Mouse (Mus musculus) neural tube, embryonic 12.5 days (tissue): ENCODE data around the gene Gnl3. TPM values are rescaled to one million over a fixed set of nuclear protein-coding genes. Genes with fewer than 3 reads are reported as not detected.

Experiments used
- ATAC-seq: fragments of 200-750 bp; cut with Nextera tagmentation; 2 replicates; pipeline ENCODE4 v1.8.0; 2017; ENCODE audit warnings: low read depth, mild to moderate bottlenecking, moderate TSS enrichment, moderate library complexity; ENCODE audit not compliant: low FRiP score
- H3K27ac ChIP-seq: fragments of 300-500 bp; sonication (generic); 2 replicates; pipeline ENCODE4 v1.5.1; 2016
- H3K27me3 ChIP-seq: fragments of 300-500 bp; sonication (generic); replicated peaks from 2 replicates; pipeline ENCODE4 v1.6.1; 2016; ENCODE audit warnings: mild to moderate bottlenecking
- H3K36me3 ChIP-seq: fragments of 300-500 bp; sonication (generic); 2 replicates; pipeline ENCODE4 v1.6.1; 2016; ENCODE audit warnings: mild to moderate bottlenecking
- H3K4me1 ChIP-seq: fragments of 300-500 bp; sonication (generic); 2 replicates; pipeline ENCODE4 v1.6.1; 2016
- H3K4me2 ChIP-seq: fragments of 300-500 bp; sonication (generic); replicated peaks from 2 replicates; pipeline ENCODE4 v1.6.1; 2016; ENCODE audit warnings: mild to moderate bottlenecking
- H3K4me3 ChIP-seq: fragments of 300-500 bp; sonication (generic); 2 replicates; pipeline ENCODE4 v1.5.1; 2016
- H3K9ac ChIP-seq: fragments of 300-500 bp; sonication (generic); 2 replicates; pipeline ENCODE4 v1.6.1; 2016; ENCODE audit warnings: mild to moderate bottlenecking
- H3K9me3 ChIP-seq: fragments of 300-500 bp; sonication (generic); 2 replicates; pipeline ENCODE4 v1.6.1; 2016; ENCODE audit warnings: mild to moderate bottlenecking
- WGBS: fragments of 180-500 bp; shearing (Covaris S2); methylation state at CpG from one replicate; pipeline ENCODE4 v1.1.7; 2016; 5-methylcytosine and 5-hydroxymethylcytosine counted together
- polyA plus RNA-seq: library from polyadenylated mRNA; unstranded; fragments of >200 nt; fragmentation: Nextera tagmentation; extraction: Ambion mirVana; gene quantifications from 2 replicates; pipeline ENCODE4 v1.2.1, GENCODE M21; 2016

Gnl3 gene
- polyA plus RNA-seq, 1 experiment from 2014 or later: 79.4 TPM

DNA sequence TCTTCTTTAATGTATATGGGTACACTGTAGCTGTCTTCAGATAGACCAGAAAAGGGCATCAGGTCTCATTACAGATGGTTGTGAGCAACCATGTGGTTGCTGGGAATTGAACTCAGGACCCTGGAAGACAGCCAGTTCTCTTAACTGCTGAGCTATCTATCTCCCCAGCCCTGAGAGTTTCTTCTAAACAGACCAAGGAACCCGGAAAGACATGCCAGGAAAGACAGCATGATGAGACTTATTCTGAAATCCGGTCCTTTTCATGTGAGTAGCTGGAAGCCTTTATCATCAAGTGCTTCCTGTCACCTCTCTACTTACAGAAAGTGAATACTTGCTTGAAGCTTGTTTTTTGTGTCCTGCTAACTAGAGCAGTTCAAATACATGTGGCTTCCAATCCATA is 14.4 kb downstream of the Gnl3 start:
- 93% methylated on average over 2 of the region's 2 CpGs for WGBS
- Histone ChIP-seq H3K9me3 (no peaks in the 10 kb centered on the region), H3K4me2 (no peak overlapping the region), H3K27me3 (no peaks in the 10 kb centered on the region), H3K36me3 (peaks cover 24% of the 10 kb centered on the region), H3K9ac (no peak overlapping the region), H3K27ac (no peak overlapping the region), H3K4me1 (peaks cover 16% of the 10 kb centered on the region), H3K4me3 (no peak overlapping the region)
- no peak for ATAC-seq

GRCm38 (mm10) chr14:31001307-31002205 is 17.4 kb downstream of the Gnl3 start, which contains the start of the genes Glt8d1 and Spcs1:
Gene Glt8d1 (plus strand): TSS chr14:31001400.
Gene Spcs1 (minus strand): TSS chr14:31001672.
- peak; percentile 94 for ATAC-seq
- under 1% methylated on average over 84 of the region's 84 CpGs for WGBS
- Histone ChIP-seq H3K27me3 (no peaks in the 10 kb centered on the region), H3K9ac (peak within 1 kb of the TSS; percentile 90), H3K4me3 (peak within 1 kb of the TSS; percentile 98), H3K36me3 (peaks cover 13% of the 10 kb centered on the region; the same call in 1 of the 2 replicates), H3K4me1 (peaks cover 16% of the 10 kb centered on the region), H3K9me3 (no peaks in the 10 kb centered on the region), H3K4me2 (peak within 1 kb of the TSS; percentile 73), H3K27ac (peak within 1 kb of the TSS; percentile 79)

GRCm38 (mm10) chr14:31000816-31001306 is 18.1 kb downstream of the Gnl3 start:
- H3K4me2 ChIP-seq: peak overlapping the region; percentile 73

GRCm38 (mm10) chr14:31000356-31000755 is 18.6 kb downstream of the Gnl3 start:
- Histone ChIP-seq H3K36me3 (peaks cover 9% of the 10 kb centered on the region; the same call in 1 of the 2 replicates), H3K9me3 (no peaks in the 10 kb centered on the region), H3K4me3 (peak overlapping the region; percentile 98), H3K4me1 (peaks cover 16% of the 10 kb centered on the region), H3K4me2 (peak overlapping the region; percentile 73), H3K27me3 (no peaks in the 10 kb centered on the region), H3K27ac (no peak overlapping the region), H3K9ac (no peak overlapping the region; the same call in 1 of the 2 replicates)
- WGBS: 65% methylated on average over 10 of the region's 10 CpGs
- ATAC-seq: no peak

More at GRCm38 (mm10) chr14:31000816-31001306, 18.1 kb downstream of the Gnl3 start:
- Histone ChIP-seq H3K27me3 (no peaks in the 10 kb centered on the region), H3K4me1 (peaks cover 16% of the 10 kb centered on the region), H3K4me3 (peak overlapping the region; percentile 98), H3K27ac (0 out of 2 replicates have a peak overlapping the region, but pooled peaks have one; percentile 79), H3K9me3 (no peaks in the 10 kb centered on the region), H3K9ac (peak overlapping the region; percentile 90), H3K36me3 (peaks cover 9% of the 10 kb centered on the region; the same call in 1 of the 2 replicates)
- peak; percentile 43 for ATAC-seq
- under 1% methylated on average over 21 of the region's 21 CpGs for WGBS

- no peak for ATAC-seq
- no peaks in the 10 kb centered on the region for H3K27me3 ChIP-seq
- no peak overlapping the region for H3K9ac ChIP-seq
- no peak overlapping the region for H3K27ac ChIP-seq
- no peak overlapping the region for H3K4me2 ChIP-seq
- H3K4me1 ChIP-seq: peaks cover 10% of the 10 kb centered on the region
- peaks cover 9% of the 10 kb centered on the region; the same call in 1 of the 2 replicates for H3K36me3 ChIP-seq
- no peaks in the 10 kb centered on the region for H3K9me3 ChIP-seq
- H3K4me3 ChIP-seq: no peak overlapping the region
Observed at GRCm38 (mm10) chr14:30996417-30996816, 22.5 kb downstream of the Gnl3 start.

- H3K27ac ChIP-seq: no peak overlapping the region
- no peak overlapping the region for H3K4me2 ChIP-seq
- H3K27me3 ChIP-seq: no peaks in the 10 kb centered on the region
- 87% methylated on average over 3 of the region's 3 CpGs for WGBS
- H3K4me3 ChIP-seq: no peak overlapping the region
- H3K9me3 ChIP-seq: no peaks in the 10 kb centered on the region
- no peak overlapping the region for H3K9ac ChIP-seq
- no peak for ATAC-seq
- H3K36me3 ChIP-seq: peaks cover 31% of the 10 kb centered on the region
- H3K4me1 ChIP-seq: no peaks in the 10 kb centered on the region
Observed at GRCm38 (mm10) chr14:30976222-30976621, 42.7 kb downstream of the Gnl3 start.

DNA sequence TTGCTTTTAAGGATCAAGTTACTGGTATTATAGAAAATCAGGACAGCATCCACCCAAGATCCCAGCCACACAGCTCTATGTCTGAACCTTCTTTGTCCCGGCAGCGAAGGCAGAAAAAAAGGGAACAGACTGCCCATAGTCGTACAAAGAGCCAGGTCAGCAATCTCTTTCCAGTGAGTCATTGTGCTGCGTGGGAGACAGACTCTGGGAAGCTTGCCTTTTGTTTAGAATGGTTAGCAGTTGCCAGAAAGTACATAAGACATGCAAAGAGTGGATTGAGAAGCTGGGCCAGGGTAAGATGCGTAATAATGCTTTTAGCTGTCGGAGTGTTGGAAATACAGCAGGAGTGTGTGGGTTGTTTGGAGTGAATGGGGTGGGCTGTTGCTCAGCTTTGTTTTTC is 44.7 kb downstream of the Gnl3 start:
- ATAC-seq: no peak
- 59% methylated on average over 6 of the region's 6 CpGs for WGBS
- Histone ChIP-seq H3K9ac (no peak overlapping the region), H3K4me2 (no peak overlapping the region), H3K27ac (no peak overlapping the region), H3K4me3 (no peak overlapping the region), H3K36me3 (peaks cover 33% of the 10 kb centered on the region), H3K27me3 (no peaks in the 10 kb centered on the region), H3K9me3 (no peaks in the 10 kb centered on the region), H3K4me1 (no peaks in the 10 kb centered on the region)

Other genes with a start within 250 kb of the Gnl3 start
- 25.3 and 25.5 TPM in 2 replicates for gene Tmem110, start 193.6 kb downstream of the Gnl3 start, polyA plus RNA-seq
- gene Mustn1, start 140.0 kb downstream of the Gnl3 start, polyA plus RNA-seq: 2.5 and 3.1 TPM in 2 replicates
- not detected in 2 replicates for gene Itih4, start 132.7 kb downstream of the Gnl3 start, polyA plus RNA-seq
- 0.09 and 0.24 TPM in 2 replicates for gene Itih3, start 95.4 kb downstream of the Gnl3 start, polyA plus RNA-seq
- 0.06 TPM in 1 of 2 replicates, not detected in the other for gene Itih1, start 75.9 kb downstream of the Gnl3 start, polyA plus RNA-seq
- gene Nek4, start 67.8 kb downstream of the Gnl3 start, polyA plus RNA-seq: 17.7 and 19.3 TPM in 2 replicates
- gene Glt8d1, start 17.8 kb downstream of the Gnl3 start, polyA plus RNA-seq: 59.0 and 65.4 TPM in 2 replicates
- 299 and 309 TPM in 2 replicates for gene Spcs1, start 17.5 kb downstream of the Gnl3 start, polyA plus RNA-seq
- gene Pbrm1, start within 50 bp of the Gnl3 start, polyA plus RNA-seq: 179 and 184 TPM in 2 replicates
- gene Smim4, start 109.8 kb upstream of the Gnl3 start, polyA plus RNA-seq: 79.5 and 80.5 TPM in 2 replicates
- gene Nt5dc2, start 111.9 kb upstream of the Gnl3 start, polyA plus RNA-seq: 437 and 462 TPM in 2 replicates
- gene Stab1, start 149.5 kb upstream of the Gnl3 start, polyA plus RNA-seq: 26.0 and 27.3 TPM in 2 replicates
- 44.2 and 62.0 TPM in 2 replicates for gene Tnnc1, start 189.2 kb upstream of the Gnl3 start, polyA plus RNA-seq
- 419 and 436 TPM in 2 replicates for gene Nisch, start 197.8 kb upstream of the Gnl3 start, polyA plus RNA-seq
- gene Sema3g, start 198.7 kb upstream of the Gnl3 start, polyA plus RNA-seq: 1.6 and 1.9 TPM in 2 replicates
- 12.4 and 13.9 TPM in 2 replicates for gene Phf7, start 232.2 kb upstream of the Gnl3 start, polyA plus RNA-seq
- gene Bap1, start 232.3 kb upstream of the Gnl3 start, polyA plus RNA-seq: 108 and 121 TPM in 2 replicates